Mouse (Mus musculus) C2C12 (cell line): ENCODE results near the gene Nhlrc3.

Source experiments
- CEBPB ChIP-seq: IDR thresholded peaks from one replicate; pipeline ENCODE4 v1.6.1; 2011; ENCODE audit warnings: low read depth, mild to moderate bottlenecking, control low read depth, moderate library complexity
- CTCF ChIP-seq: IDR thresholded peaks from one replicate; pipeline ENCODE4 v1.5.1; 2011; ENCODE audit not compliant: control insufficient read depth, insufficient read depth, insufficient read length
- MYOG ChIP-seq: IDR thresholded peaks from one replicate; pipeline ENCODE4 v1.6.1; 2011; ENCODE audit not compliant: control insufficient read depth, insufficient read length; ENCODE audit errors: extremely low read depth

DNA sequence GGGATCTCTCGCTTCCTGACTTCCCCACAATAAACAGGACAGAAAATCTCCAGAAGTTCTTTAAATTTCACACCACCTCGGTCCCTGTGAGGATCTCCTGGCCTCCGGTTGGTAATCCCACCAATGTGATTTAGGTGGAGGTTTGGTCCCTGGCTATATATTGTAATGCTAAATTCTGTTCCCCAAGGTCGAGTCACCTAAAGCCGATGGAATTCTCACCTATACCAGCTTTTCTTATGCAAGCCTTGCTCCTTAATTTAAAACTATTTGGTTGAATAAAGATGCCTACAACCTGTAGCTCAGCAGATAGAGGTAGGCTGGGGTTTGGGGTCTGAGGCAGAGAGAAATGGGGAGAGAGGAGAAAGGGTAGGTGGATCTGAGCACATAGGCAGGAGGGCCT lies 5.4 kb downstream of the Nhlrc3 start:
- no peak for TF ChIP-seq CEBPB
- TF ChIP-seq MYOG: no peak
- no peak for TF ChIP-seq CTCF
